Mouse (Mus musculus): Measurements from ENCODE around the gene H2-DMb2.

- TF ChIP-seq POLR2A (IDR thresholded peaks at IDR 0.05; ENCODE audit: low read depth, low read length) (no peak), CTCF (conservative IDR thresholded peaks at IDR 0.05; ENCODE audit: insufficient read depth, insufficient read length, low read depth, low read length) (no peak)
Observed at GRCm38 (mm10) chr17:34134451-34134850, 8.7 kb upstream of the H2-DMb2 start.

Measured in kidney, adult 2 months (tissue).